Comparison of ENCODE assay signal across 8 mouse cellular contexts in genomic region chr14:28505051-28505585, GRCm38 (mm10). TPM values are rescaled to one million over a fixed set of nuclear protein-coding genes. Genes with fewer than 3 reads are reported as not detected.
A peak's percentile ranks its signal among the peaks of the same experiment; 100 is the strongest.
DNase-seq lines count a peak whose midpoint lies in the region; ATAC-seq lines count a peak whose summit lies in the region.

No protein-coding gene starts in this region.

- ATAC-seq in hindbrain, embryonic 14.5 days (ENCODE audit: low FRiP score) = peak; percentile 54
- peak; percentile 37 for ATAC-seq in limb, embryonic 13.5 days (ENCODE audit: low FRiP score, low read depth)
- peak; percentile 44 for ATAC-seq in neural tube, embryonic 12.5 days (ENCODE audit: low FRiP score, low read depth)
- no peak for ATAC-seq in megakaryocyte-erythroid progenitor cell, adult 5-6 weeks (replicated peaks; ENCODE audit: low FRiP score, low TSS enrichment, poor library complexity, severe bottlenecking)

- peak overlapping the region; percentile 76 for H3K9ac ChIP-seq in hindbrain, embryonic 14.5 days
- peak overlapping the region; percentile 99 for H3K9ac ChIP-seq in limb, embryonic 13.5 days
- peak overlapping the region; percentile 74 for H3K9ac ChIP-seq in neural tube, embryonic 12.5 days

- under 1% methylated on average over 22 of the region's 22 CpGs for WGBS in hindbrain, embryonic 14.5 days
- WGBS in limb, embryonic 13.5 days = 0% methylated on average over 22 of the region's 22 CpGs
- 0% methylated on average over 22 of the region's 22 CpGs for WGBS in neural tube, embryonic 12.5 days

- DNase-seq in adrenal gland, adult 18-20 months (ENCODE audit: low spot score in 2 of 2) = peak; percentile 42 to 60
- no peak for DNase-seq in adrenal gland, adult 8-10 months
- DNase-seq in adrenal gland, postnatal 14 days = peak; percentile 69
- DNase-seq in forelimb bud, embryonic 11.5 days (ENCODE audit: low read depth, low spot score) = peak; percentile 78
- DNase-seq in hindbrain, embryonic 14.5 days (ENCODE audit: low spot score) = peak; percentile 56

- H3K9me3 ChIP-seq in hindbrain, embryonic 14.5 days (ENCODE audit: control insufficient read depth, low read length) = no peaks in the 10 kb centered on the region
- no peaks in the 10 kb centered on the region for H3K9me3 ChIP-seq in limb, embryonic 13.5 days
- H3K9me3 ChIP-seq in neural tube, embryonic 12.5 days = no peaks in the 10 kb centered on the region

- peaks cover 35% of the 10 kb centered on the region for H3K27me3 ChIP-seq in hindbrain, embryonic 14.5 days (ENCODE audit: control insufficient read depth, insufficient read depth, low read length)
- H3K27me3 ChIP-seq in limb, embryonic 13.5 days = no peaks in the 10 kb centered on the region
- H3K27me3 ChIP-seq in neural tube, embryonic 12.5 days (replicated peaks) = peaks cover 37% of the 10 kb centered on the region

- H3K4me1 ChIP-seq in hindbrain, embryonic 14.5 days (replicated peaks; ENCODE audit: control insufficient read depth, insufficient read depth, low read length) = peaks cover 28% of the 10 kb centered on the region
- peaks cover 47% of the 10 kb centered on the region for H3K4me1 ChIP-seq in limb, embryonic 13.5 days
- peaks cover 39% of the 10 kb centered on the region for H3K4me1 ChIP-seq in neural tube, embryonic 12.5 days

- no peaks in the 10 kb centered on the region for H3K36me3 ChIP-seq in hindbrain, embryonic 14.5 days (replicated peaks; ENCODE audit: control insufficient read depth, insufficient read depth)
- H3K36me3 ChIP-seq in limb, embryonic 13.5 days = no peaks in the 10 kb centered on the region
- no peaks in the 10 kb centered on the region for H3K36me3 ChIP-seq in neural tube, embryonic 12.5 days

- H3K27ac ChIP-seq in hindbrain, embryonic 14.5 days = peak overlapping the region; percentile 79
- peak overlapping the region; percentile 100 for H3K27ac ChIP-seq in limb, embryonic 13.5 days
- H3K27ac ChIP-seq in neural tube, embryonic 12.5 days = peak overlapping the region; percentile 42; the same call in 1 of the 2 replicates

- peak overlapping the region; percentile 61 for H3K4me3 ChIP-seq in hindbrain, embryonic 14.5 days (replicated peaks; ENCODE audit: low read length)
- peak overlapping the region; percentile 89 for H3K4me3 ChIP-seq in limb, embryonic 13.5 days
- peak overlapping the region; percentile 57 for H3K4me3 ChIP-seq in neural tube, embryonic 12.5 days

- peak overlapping the region; percentile 98 for H3K4me2 ChIP-seq in hindbrain, embryonic 14.5 days (replicated peaks)
- H3K4me2 ChIP-seq in limb, embryonic 13.5 days (replicated peaks) = peak overlapping the region; percentile 90
- peak overlapping the region; percentile 91 for H3K4me2 ChIP-seq in neural tube, embryonic 12.5 days (replicated peaks)

RNA-seq across cellular contexts. Expression of gene Wnt5a, which starts 0.6 kb away (rescaled TPM):
- 10 to 100 TPM; 29.2 to 37.4 TPM for total RNA-seq in adrenal gland, adult 18-20 months (2021)
- 10 to 100 TPM; 51.7 to 61.5 (median 56.7) TPM for total RNA-seq in adrenal gland, adult 8-10 months (2022)
- total RNA-seq in adrenal gland, postnatal 14 days (2021) = 21.5 and 25.7 TPM in 2 replicates
- 26.6 and 29.3 TPM in 2 replicates for polyA plus RNA-seq in hindbrain, embryonic 14.5 days (2014; fragmentation: Nextera tagmentation; extraction: Ambion mirVana)
- polyA plus RNA-seq in limb, embryonic 13.5 days (2015; fragmentation: Nextera tagmentation; extraction: Ambion mirVana) = 137 and 154 TPM in 2 replicates
- polyA plus RNA-seq in neural tube, embryonic 12.5 days (2016; fragmentation: Nextera tagmentation; extraction: Ambion mirVana) = 14.8 and 24.1 TPM in 2 replicates
- not detected in 2 replicates for total RNA-seq in megakaryocyte-erythroid progenitor cell, adult 5-6 weeks (2014; fragmentation: Nextera tagmentation)
- not detected in 2 replicates for total RNA-seq in megakaryocyte-erythroid progenitor cell, adult 5-6 weeks (2017)

Comparison
In these comparisons a context has a peak if more than half of its experiments do, and no peak if none do; other contexts are left out.
1. H3K27ac ChIP-seq: peak in every context shown above with its lines; median percentile 100 in limb, embryonic 13.5 days; 79 in hindbrain, embryonic 14.5 days; 42 in neural tube, embryonic 12.5 days.
2. RNA of gene Wnt5a, which starts 0.6 kb away (total RNA-seq): 51.7 to 61.5 TPM in adrenal gland, adult 8-10 months, 29.2 to 37.4 TPM in adrenal gland, adult 18-20 months and 21.5 to 25.7 TPM in adrenal gland, postnatal 14 days; not detected in megakaryocyte-erythroid progenitor cell, adult 5-6 weeks; every median in the first group is over 10 times any median in the second.
3. Peak in every context shown above with its lines, with median percentiles within 50 percentile points of each other: H3K4me2 ChIP-seq, H3K4me3 ChIP-seq and H3K9ac ChIP-seq.